Mouse (Mus musculus) E14TG2a.4 (cell line): Measurements from ENCODE around the gene Smarce1.

Source experiments
- CTCF ChIP-seq: conservative IDR thresholded peaks from 2 replicates; pipeline ENCODE4 v1.5.1; 2014; ENCODE audit warnings: low read length
- NANOG ChIP-seq: IDR thresholded peaks from 2 replicates; pipeline ENCODE4 v1.6.1; 2014; ENCODE audit warnings: borderline replicate concordance, low read length, mixed read lengths

DNA sequence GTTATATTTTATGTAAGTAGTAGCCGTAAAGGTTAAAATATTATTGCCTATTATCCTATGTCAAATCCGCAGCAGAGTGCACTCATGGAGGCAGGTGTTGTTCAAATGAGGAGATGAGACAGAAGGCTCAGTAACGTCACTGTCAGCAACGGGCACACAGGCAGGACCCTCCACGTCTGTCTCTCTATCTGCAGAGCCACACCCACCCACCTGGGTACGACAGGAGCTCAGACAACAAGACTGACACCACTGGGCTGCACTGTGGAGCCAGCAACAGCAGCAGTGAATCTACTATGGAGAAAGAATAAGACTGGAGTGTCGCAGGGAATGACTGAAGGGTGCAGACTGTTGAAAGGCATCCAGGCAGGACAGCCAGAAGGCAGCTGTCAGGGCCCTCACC is 18.1 kb downstream of the Smarce1 start:
- TF ChIP-seq NANOG (no peak), CTCF (no peak)
